Mouse (Mus musculus) right cerebral cortex, postnatal 4 days (tissue): ENCODE results near the gene Thbs2.

Experiments
- DNase-seq: peaks from one replicate; pipeline ENCODE4 v3.0.0-alpha.2; 2022

The Thbs2 gene

GRCm38 (mm10) chr17:14696281-14696795 is 2.3 kb upstream of the Thbs2 start:
- no peak for DNase-seq

- no peak for DNase-seq
Measured at GRCm38 (mm10) chr17:14693048-14693993, 714 bp downstream of the Thbs2 start.

- DNase-seq, result no peak
Measured at GRCm38 (mm10) chr17:14691901-14692300, 2.1 kb downstream of the Thbs2 start.

GRCm38 (mm10) chr17:14691197-14691596 is 2.8 kb downstream of the Thbs2 start:
- DNase-seq, result no peak

- no peak for DNase-seq
Measured at GRCm38 (mm10) chr17:14682836-14683235, 11.2 kb downstream of the Thbs2 start.

GRCm38 (mm10) chr17:14681047-14681446 is 13.0 kb downstream of the Thbs2 start:
- no peak for DNase-seq

GRCm38 (mm10) chr17:14677198-14677597 is 16.8 kb downstream of the Thbs2 start:
- no peak for DNase-seq

- DNase-seq, result no peak
Measured at GRCm38 (mm10) chr17:14675517-14675916, 18.5 kb downstream of the Thbs2 start.

- DNase-seq, result no peak
Measured at GRCm38 (mm10) chr17:14672402-14672801, 21.6 kb downstream of the Thbs2 start.

- DNase-seq, result no peak
Measured at GRCm38 (mm10) chr17:14667225-14667624, 26.8 kb downstream of the Thbs2 start.

- no peak for DNase-seq
Measured at GRCm38 (mm10) chr17:14666451-14666850, 27.6 kb downstream of the Thbs2 start.

- no peak for DNase-seq
Measured at GRCm38 (mm10) chr17:14663366-14663765, 30.7 kb downstream of the Thbs2 start.

GRCm38 (mm10) chr17:14662409-14662808 is 31.6 kb downstream of the Thbs2 start:
- no peak for DNase-seq

- no peak for DNase-seq
Measured at GRCm38 (mm10) chr17:14659746-14660145, 34.3 kb downstream of the Thbs2 start.

- no peak for DNase-seq
Measured at GRCm38 (mm10) chr17:14658123-14658522, 35.9 kb downstream of the Thbs2 start.

GRCm38 (mm10) chr17:14657123-14657522 is 36.9 kb downstream of the Thbs2 start:
- no peak for DNase-seq

- DNase-seq, result no peak
Measured at GRCm38 (mm10) chr17:14654981-14655380, 39.1 kb downstream of the Thbs2 start.

GRCm38 (mm10) chr17:14652013-14652412 is 42.0 kb downstream of the Thbs2 start:
- DNase-seq, result no peak

- DNase-seq, result no peak
Measured at GRCm38 (mm10) chr17:14647996-14648640, 45.9 kb downstream of the Thbs2 start.

GRCm38 (mm10) chr17:14643996-14644395 is 50.0 kb downstream of the Thbs2 start:
- DNase-seq, result no peak

GRCm38 (mm10) chr17:14640351-14641115 is 53.5 kb downstream of the Thbs2 start:
- no peak for DNase-seq

- no peak for DNase-seq
Measured at GRCm38 (mm10) chr17:14635546-14636323, 58.3 kb downstream of the Thbs2 start.
